Mouse (Mus musculus) kidney, adult 2 months (tissue): Measurements from ENCODE around the gene Wnt7b. TPM values are rescaled to one million over a fixed set of nuclear protein-coding genes. Genes with fewer than 3 reads are reported as not detected.
A peak's percentile ranks its signal among the peaks of the same experiment; 100 is the strongest.

Experiments
- DNase-seq: peaks from one replicate; pipeline ENCODE4 v3.0.0; 2021
- H3K27ac ChIP-seq: fragments of 200-500 bp; 2 replicates; pipeline ENCODE4 v1.5.1; 2012; ENCODE audit warnings: low read depth, low read length, control low read depth, inconsistent platforms; ENCODE audit not compliant: insufficient read depth
- H3K27me3 ChIP-seq: fragments of 200-500 bp; replicated peaks from 2 replicates; pipeline ENCODE4 v1.6.1; 2012; ENCODE audit warnings: mild to moderate bottlenecking, moderate library complexity, low read length, inconsistent platforms; ENCODE audit not compliant: control insufficient read depth, insufficient read depth
- H3K36me3 ChIP-seq: fragments of 200-500 bp; 2 replicates; pipeline ENCODE4 v1.6.1; 2012; ENCODE audit warnings: mild to moderate bottlenecking, moderate library complexity, low read length, inconsistent platforms; ENCODE audit not compliant: control insufficient read depth, insufficient read depth
- H3K4me1 ChIP-seq: fragments of 200-500 bp; 2 replicates; pipeline ENCODE4 v1.6.1; 2011; ENCODE audit warnings: low read length; ENCODE audit not compliant: control insufficient read depth, insufficient read depth
- H3K4me3 ChIP-seq: fragments of 200-500 bp; 2 replicates; pipeline ENCODE4 v1.5.1; 2011; ENCODE audit warnings: mild to moderate bottlenecking, low read depth, low read length, control low read depth; ENCODE audit not compliant: insufficient read depth
- CTCF ChIP-seq: fragments of 200-500 bp; conservative IDR thresholded peaks from 2 replicates; pipeline ENCODE4 v1.5.1; 2011; ENCODE audit warnings: low read depth, mild to moderate bottlenecking, control low read depth, low read length, moderate library complexity, mixed read lengths; ENCODE audit not compliant: insufficient read depth, insufficient read length
- POLR2A ChIP-seq: fragments of 200-500 bp; IDR thresholded peaks from one replicate; pipeline ENCODE4 v1.6.1; 2011; ENCODE audit warnings: low read depth, low read length, control low read depth
- WGBS: fragments of 180-500 bp; shearing (Covaris S2); methylation state at CpG from one replicate; pipeline ENCODE4 v1.1.7; 2018; 5-methylcytosine and 5-hydroxymethylcytosine counted together
- polyA plus RNA-seq: library from polyadenylated mRNA; depleted of rRNA; stranded (reverse); fragments of >200 nt; gene quantifications from 2 replicates; pipeline ENCODE4 v1.2.3, GENCODE M21; 2012

The Wnt7b gene
- polyA plus RNA-seq, 1 experiment: 12.8 TPM

DNA sequence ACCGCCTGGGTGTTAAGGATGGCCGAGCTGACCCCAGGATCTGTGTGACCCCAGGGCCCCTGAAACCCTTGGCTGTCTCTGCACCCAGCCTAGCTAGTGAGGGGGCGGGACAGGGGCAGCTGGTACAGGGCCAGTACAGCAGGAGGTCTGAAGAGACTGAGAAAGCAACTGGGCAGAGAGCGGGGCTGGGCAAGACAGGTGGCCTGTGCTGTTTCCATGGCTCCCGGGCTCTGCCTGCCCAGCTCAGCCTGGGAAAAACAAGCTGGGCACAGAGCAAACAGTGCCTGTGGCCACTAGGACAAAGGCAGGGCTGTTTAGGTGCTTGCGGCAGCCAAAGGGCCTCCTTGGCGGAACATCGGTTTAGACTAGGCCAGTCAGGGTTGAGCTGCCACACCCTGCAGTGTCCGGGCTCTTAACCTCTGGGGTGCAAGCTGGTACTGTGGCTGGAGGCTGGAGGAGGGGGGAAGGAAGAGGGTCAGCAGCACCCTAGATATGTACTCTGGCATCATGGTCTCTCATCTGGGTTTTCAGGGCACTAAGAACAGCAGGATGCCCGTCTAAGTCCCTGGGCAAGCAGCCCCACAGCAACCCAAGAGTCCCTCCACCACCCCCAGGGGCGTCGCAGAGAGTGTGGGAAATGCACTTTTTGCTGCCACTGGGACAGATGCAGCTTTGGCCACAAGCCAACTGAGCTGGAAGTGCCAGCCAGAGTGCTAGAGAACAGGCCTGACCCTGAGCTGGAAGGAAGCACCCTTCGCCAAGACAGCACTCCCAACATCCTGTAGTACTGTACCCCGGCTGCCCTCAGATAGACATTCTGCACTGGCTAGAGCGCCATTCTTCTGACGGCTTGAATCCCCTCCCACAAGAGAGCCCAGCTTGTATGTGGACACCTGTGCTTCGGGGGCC, 31.3 kb upstream of the Wnt7b start:
- TF ChIP-seq POLR2A (no peak), CTCF (peak; percentile 25; the same call in 1 of the 2 replicates)
- Histone ChIP-seq H3K27ac (peak overlapping the region; percentile 85), H3K27me3 (no peaks in the 10 kb centered on the region), H3K4me1 (peaks cover 33% of the 10 kb centered on the region), H3K4me3 (no peak overlapping the region), H3K36me3 (no peaks in the 10 kb centered on the region)
- DNase-seq: peak; percentile 95
- WGBS: 30% methylated on average over 17 of the region's 17 CpGs

DNA sequence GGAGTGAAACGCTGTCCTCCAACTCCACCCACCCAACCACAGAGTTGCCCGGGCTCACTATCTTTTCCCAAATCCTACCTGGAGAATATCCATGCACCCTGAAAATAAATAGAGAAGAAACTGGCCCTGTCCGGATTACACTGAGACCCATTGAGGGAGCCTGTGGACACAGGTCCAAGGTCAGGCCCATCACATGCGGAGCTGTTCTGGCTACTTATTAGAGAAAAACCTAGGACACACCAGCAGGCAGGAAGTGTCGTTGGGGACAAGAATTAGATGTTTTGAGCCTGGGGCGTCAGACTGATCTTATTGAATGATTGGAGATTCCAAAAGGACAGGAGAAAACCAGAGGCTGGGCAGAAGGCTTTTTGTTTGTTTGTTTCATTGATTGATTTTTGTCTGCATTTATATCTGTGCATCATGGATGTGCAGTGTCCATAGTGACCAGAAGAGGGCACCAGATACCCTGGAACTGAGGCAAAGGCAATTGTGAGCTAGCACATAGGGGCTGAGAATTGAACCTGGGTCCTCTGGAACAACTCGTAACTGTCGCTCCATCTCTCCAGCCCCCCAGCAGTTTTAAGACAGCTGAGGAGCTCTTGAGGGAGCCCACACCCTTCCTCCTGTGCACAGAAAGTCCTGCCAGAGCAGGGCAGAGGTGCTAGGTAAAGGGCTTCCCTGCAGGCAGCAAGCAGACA, 30.5 kb upstream of the Wnt7b start:
- H3K36me3 ChIP-seq: no peaks in the 10 kb centered on the region
- no peak overlapping the region for H3K4me3 ChIP-seq
- peak; percentile 86 for TF ChIP-seq CTCF
- no peak for TF ChIP-seq POLR2A
- H3K4me1 ChIP-seq: peaks cover 33% of the 10 kb centered on the region
- 55% methylated on average over 8 of the region's 8 CpGs for WGBS
- peak overlapping the region; percentile 85 for H3K27ac ChIP-seq
- H3K27me3 ChIP-seq: no peaks in the 10 kb centered on the region
- DNase-seq: peak; percentile 82

DNA sequence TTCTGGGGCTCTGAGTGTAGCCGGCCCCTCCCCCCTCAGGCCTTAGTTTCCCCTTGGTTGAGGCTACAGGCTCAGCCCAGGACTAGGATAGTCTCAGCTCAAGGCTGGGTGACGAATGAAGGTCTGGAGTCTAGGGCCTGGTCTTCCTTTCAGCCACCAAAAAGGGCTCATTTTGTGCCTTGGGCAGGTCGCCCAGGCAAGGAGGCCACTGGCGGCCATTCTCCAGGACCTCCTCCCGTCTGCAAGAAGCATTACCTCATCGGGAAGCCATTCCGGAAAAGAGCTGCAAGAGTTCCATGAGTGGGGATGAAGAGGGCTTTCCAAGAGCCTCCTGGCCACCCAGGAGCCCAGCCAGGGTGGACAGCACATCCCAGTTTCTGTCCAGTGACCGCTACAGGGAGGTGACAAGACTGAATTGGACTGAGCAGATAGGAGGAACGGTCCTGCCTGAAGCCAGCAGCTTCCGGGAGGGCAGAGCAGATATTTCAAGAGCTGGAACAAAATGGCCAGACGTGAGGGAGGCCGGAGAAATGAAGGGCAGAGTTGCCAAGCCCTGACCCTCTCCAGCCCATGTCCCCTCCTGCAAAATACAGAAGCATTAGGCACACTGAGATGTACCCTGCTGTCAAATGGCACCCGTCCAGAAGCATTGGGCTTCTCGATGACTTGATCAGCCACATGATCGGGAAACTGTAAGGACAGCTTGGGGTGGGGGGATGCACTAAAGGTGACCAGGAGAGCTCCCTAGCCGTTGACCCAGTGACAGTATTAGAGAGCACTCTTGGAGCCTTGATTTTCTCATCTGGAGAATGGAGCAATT, 29.6 kb upstream of the Wnt7b start:
- Histone ChIP-seq H3K27ac (peak overlapping the region; percentile 85), H3K4me1 (peaks cover 33% of the 10 kb centered on the region), H3K27me3 (no peaks in the 10 kb centered on the region), H3K36me3 (no peaks in the 10 kb centered on the region), H3K4me3 (no peak overlapping the region)
- 54% methylated on average over 16 of the region's 16 CpGs for WGBS
- peak; percentile 66 for DNase-seq
- TF ChIP-seq CTCF (no peak), POLR2A (no peak)

DNA sequence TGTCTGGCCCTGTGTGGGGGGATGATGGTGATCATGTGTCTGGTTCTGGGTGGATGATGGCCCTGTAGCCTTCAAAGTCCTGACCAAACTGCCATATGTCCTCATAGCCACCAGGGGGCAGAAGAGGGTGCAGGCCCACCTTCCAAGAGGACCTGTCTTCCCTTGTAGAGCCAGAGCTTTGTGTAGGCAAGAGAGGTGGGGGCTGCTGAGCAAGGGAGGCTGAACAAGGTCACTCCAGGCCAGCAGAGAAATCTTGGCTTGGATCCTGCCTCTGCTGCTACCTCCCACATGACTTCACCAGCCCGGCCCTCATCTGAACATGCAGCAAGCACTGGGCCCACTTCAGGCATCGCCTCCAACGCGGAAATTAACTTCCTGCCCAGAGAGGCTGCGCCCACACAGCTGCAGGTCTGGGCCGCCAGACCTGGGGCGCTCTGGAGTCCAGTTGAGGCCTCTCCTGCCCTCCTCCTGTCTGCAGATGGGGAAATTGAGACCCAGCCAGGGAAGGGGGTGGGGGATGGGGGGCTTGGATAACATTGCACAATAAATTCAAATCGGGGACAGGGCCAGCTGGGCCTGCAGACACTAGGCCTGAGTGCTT, 28.4 kb upstream of the Wnt7b start:
- Histone ChIP-seq H3K4me1 (peaks cover 33% of the 10 kb centered on the region), H3K27me3 (no peaks in the 10 kb centered on the region), H3K36me3 (no peaks in the 10 kb centered on the region), H3K27ac (peak overlapping the region; percentile 85), H3K4me3 (no peak overlapping the region)
- 2% methylated on average over 8 of the region's 8 CpGs for WGBS
- peak; percentile 97 for DNase-seq
- TF ChIP-seq CTCF (peak; percentile 95), POLR2A (peak; percentile 56)

DNA sequence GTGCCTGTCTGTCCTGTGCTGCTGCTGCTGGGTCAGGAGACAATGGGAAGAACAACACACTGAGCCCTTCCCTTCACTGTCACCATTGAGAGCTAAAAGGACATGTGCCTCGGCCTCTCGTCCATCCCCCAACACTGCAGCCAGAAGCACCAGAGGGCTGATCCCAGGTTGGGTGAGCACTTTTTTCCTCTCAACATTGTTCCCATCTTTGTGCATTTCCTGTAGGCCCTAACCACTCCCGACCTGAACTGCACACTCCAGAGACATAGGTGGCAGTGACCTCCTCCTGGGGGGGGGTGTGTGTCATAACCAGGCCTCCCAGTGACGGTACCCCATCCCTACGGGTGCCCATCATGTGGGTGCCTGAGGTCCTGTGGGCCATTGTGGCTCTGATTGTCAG, 27.8 kb upstream of the Wnt7b start:
- Histone ChIP-seq H3K4me1 (peaks cover 33% of the 10 kb centered on the region), H3K36me3 (no peaks in the 10 kb centered on the region), H3K4me3 (no peak overlapping the region), H3K27me3 (no peaks in the 10 kb centered on the region), H3K27ac (no peak overlapping the region)
- 51% methylated on average over 5 of the region's 5 CpGs for WGBS
- no peak for DNase-seq
- TF ChIP-seq CTCF (no peak), POLR2A (no peak)

DNA sequence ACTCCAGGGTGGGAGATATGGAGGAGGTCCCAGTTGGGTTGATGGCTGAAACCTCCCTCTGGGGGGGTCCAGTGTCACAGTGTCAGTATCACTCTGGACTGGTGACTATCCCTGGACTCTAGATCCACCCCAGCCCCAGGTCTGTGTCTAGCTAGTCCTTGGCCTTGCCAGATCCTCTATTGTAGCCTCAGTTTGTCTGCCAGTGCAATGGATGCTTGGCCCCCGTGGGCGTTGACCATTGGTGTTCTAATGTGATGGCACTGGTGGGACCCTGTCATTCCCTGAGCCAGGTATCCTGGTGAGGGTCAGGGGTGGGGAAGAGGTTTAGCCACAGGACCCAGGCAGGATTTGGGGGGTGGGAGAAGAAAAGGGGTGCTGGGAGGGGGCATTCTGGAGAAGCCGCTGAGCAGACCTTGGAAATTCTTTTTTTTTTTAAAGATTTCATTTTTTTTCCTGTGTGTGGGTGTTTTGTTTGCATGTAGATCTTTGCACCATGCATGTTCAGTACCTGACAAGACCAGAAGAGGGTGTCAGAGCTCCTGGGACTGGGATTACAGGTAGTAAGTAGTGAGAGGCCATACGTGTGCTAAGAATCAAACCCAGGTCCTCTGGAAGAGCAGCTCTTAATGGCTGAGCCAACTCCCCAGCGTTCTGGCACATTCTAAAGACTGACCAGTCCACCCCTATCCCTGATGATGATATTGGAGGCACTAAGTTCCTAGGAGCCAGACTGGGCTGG, 27.2 kb upstream of the Wnt7b start:
- Histone ChIP-seq H3K27me3 (no peaks in the 10 kb centered on the region), H3K4me1 (peaks cover 28% of the 10 kb centered on the region), H3K4me3 (no peak overlapping the region), H3K27ac (no peak overlapping the region), H3K36me3 (no peaks in the 10 kb centered on the region)
- 88% methylated on average over 5 of the region's 5 CpGs for WGBS
- TF ChIP-seq POLR2A (no peak), CTCF (0 out of 2 replicates have a peak, but pooled peaks have one; percentile 5)
- DNase-seq: no peak
